Mouse (Mus musculus) midbrain, postnatal 0 days (tissue): ENCODE measurements around the gene Slc7a1. TPM values are rescaled to one million over a fixed set of nuclear protein-coding genes. Genes with fewer than 3 reads are reported as not detected.
A peak's percentile ranks its signal among the peaks of the same experiment; 100 is the strongest.

Source experiments
- ATAC-seq: fragments of 200-750 bp; cut with Nextera tagmentation; 2 replicates; pipeline ENCODE4 v1.8.0; 2017; ENCODE audit warnings: moderate number of reproducible peaks, mild to moderate bottlenecking, moderate TSS enrichment, moderate library complexity; ENCODE audit not compliant: low FRiP score
- DNase-seq: peaks from one replicate; pipeline ENCODE4 v3.0.0-alpha.2; 2015; ENCODE audit warnings: low spot score
- H3K27ac ChIP-seq: fragments of 300-500 bp; sonication (generic); 2 replicates; pipeline ENCODE4 v1.5.1; 2014; ENCODE audit warnings: low read depth, mild to moderate bottlenecking, low read length, mixed read lengths
- H3K27me3 ChIP-seq: fragments of 300-500 bp; sonication (generic); 2 replicates; pipeline ENCODE4 v1.6.1; 2014; ENCODE audit warnings: low read length, control low read depth, mixed read lengths; ENCODE audit not compliant: insufficient read depth
- H3K36me3 ChIP-seq: fragments of 300-500 bp; sonication (generic); 2 replicates; pipeline ENCODE4 v1.6.1; 2014; ENCODE audit warnings: low read length, control low read depth, mixed read lengths; ENCODE audit not compliant: insufficient read depth
- H3K4me1 ChIP-seq: fragments of 300-500 bp; sonication (generic); 2 replicates; pipeline ENCODE4 v1.6.1; 2014; ENCODE audit warnings: mild to moderate bottlenecking, control low read depth, antibody characterized with exemption, low read length, mixed read lengths; ENCODE audit not compliant: insufficient read depth
- H3K4me2 ChIP-seq: fragments of 300-500 bp; sonication (generic); 2 replicates; pipeline ENCODE4 v1.6.1; 2014; ENCODE audit warnings: low read depth, mild to moderate bottlenecking, low read length, mixed read lengths; ENCODE audit not compliant: poor library complexity, severe bottlenecking
- H3K4me3 ChIP-seq: fragments of 300-500 bp; sonication (generic); 2 replicates; pipeline ENCODE4 v1.5.1; 2014; ENCODE audit warnings: low read depth, mild to moderate bottlenecking, low read length, moderate library complexity
- H3K9ac ChIP-seq: fragments of 300-500 bp; sonication (generic); replicated peaks from 2 replicates; pipeline ENCODE4 v1.6.1; 2014; ENCODE audit warnings: mild to moderate bottlenecking, low read length, moderate library complexity, mixed read lengths; ENCODE audit not compliant: poor library complexity, severe bottlenecking
- H3K9me3 ChIP-seq: fragments of 300-500 bp; sonication (generic); 2 replicates; pipeline ENCODE4 v1.6.1; 2016; ENCODE audit warnings: low read length, control low read depth
- CTCF ChIP-seq: IDR thresholded peaks from 2 replicates; pipeline ENCODE4 v1.5.1; 2016; ENCODE audit warnings: antibody characterized with exemption, mild to moderate bottlenecking
- WGBS: fragments of 180-500 bp; shearing (Covaris S2); extraction: QIAGEN DNeasy Blood & Tissue Kit; methylation state at CpG from one replicate; pipeline ENCODE4 v1.1.7; 2014; 5-methylcytosine and 5-hydroxymethylcytosine counted together
- polyA plus RNA-seq: library from polyadenylated mRNA; unstranded; fragments of >200 nt; fragmentation: Nextera tagmentation; extraction: Ambion mirVana; gene quantifications from 2 replicates; pipeline ENCODE4 v1.2.1, GENCODE M21; 2015
- total RNA-seq: library from RNA; depleted of rRNA; stranded (reverse); fragments of >200 nt; gene quantifications from 2 replicates; pipeline ENCODE4 v1.2.3, GENCODE M21; 2014

The Slc7a1 gene
- total and polyA plus RNA-seq, 2 experiments from 2014 or later, result 33.8 to 49.8 TPM

GRCm38 (mm10) chr5:148371375-148371774 lies 28.3 kb downstream of the Slc7a1 start:
- Histone ChIP-seq H3K4me2 (no peak overlapping the region), H3K27me3 (no peaks in the 10 kb centered on the region), H3K4me1 (no peaks in the 10 kb centered on the region), H3K36me3 (no peaks in the 10 kb centered on the region), H3K9ac (no peak overlapping the region), H3K9me3 (no peaks in the 10 kb centered on the region), H3K27ac (no peak overlapping the region), H3K4me3 (no peak overlapping the region)
- ATAC-seq (no peak), DNase-seq (no peak)
- no peak for TF ChIP-seq CTCF
- 94% methylated on average over 9 of the region's 9 CpGs for WGBS

GRCm38 (mm10) chr5:148370624-148371023 lies 29.1 kb downstream of the Slc7a1 start:
- ATAC-seq (no peak), DNase-seq (no peak)
- Histone ChIP-seq H3K4me2 (no peak overlapping the region), H3K9me3 (no peaks in the 10 kb centered on the region), H3K36me3 (no peaks in the 10 kb centered on the region), H3K9ac (no peak overlapping the region), H3K27me3 (no peaks in the 10 kb centered on the region), H3K4me1 (no peaks in the 10 kb centered on the region), H3K27ac (no peak overlapping the region), H3K4me3 (no peak overlapping the region)
- peak; percentile 70 for TF ChIP-seq CTCF
- 94% methylated on average over 1 of the region's 1 CpGs for WGBS

DNA sequence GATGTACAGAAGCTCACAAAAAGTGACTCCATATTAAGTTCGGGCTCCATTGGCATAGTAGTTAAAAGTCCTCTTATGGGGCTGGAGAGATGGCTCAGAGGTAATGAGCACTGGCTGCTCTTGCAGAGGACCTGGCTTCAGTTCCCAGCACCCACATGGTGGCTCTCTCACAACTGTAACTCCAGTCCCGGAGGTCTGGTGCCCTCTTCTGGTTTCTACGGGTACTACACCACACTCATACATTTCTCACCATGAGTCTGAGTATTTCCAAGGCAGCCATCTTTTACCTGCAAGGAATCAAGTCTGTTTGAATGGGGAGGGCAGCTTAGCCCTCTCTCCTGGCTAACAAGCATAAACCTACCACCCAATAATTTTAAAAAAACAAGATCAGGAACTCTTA lies 30.5 kb downstream of the Slc7a1 start:
- no peak for ATAC-seq
- no peak for DNase-seq
- WGBS, result 95% methylated on average over 3 of the region's 3 CpGs
- H3K4me2 ChIP-seq, result no peak overlapping the region
- peak; percentile 34 for TF ChIP-seq CTCF
- no peaks in the 10 kb centered on the region for H3K36me3 ChIP-seq
- no peaks in the 10 kb centered on the region for H3K27me3 ChIP-seq
- H3K4me3 ChIP-seq, result no peak overlapping the region
- H3K4me1 ChIP-seq, result no peaks in the 10 kb centered on the region
- H3K9me3 ChIP-seq, result no peaks in the 10 kb centered on the region
- H3K27ac ChIP-seq, result no peak overlapping the region
- H3K9ac ChIP-seq, result no peak overlapping the region

- WGBS, result 94% methylated on average over 3 of the region's 3 CpGs
- no peak for TF ChIP-seq CTCF
- Histone ChIP-seq H3K4me1 (no peaks in the 10 kb centered on the region), H3K9ac (no peak overlapping the region), H3K27ac (no peak overlapping the region), H3K9me3 (no peaks in the 10 kb centered on the region), H3K4me3 (no peak overlapping the region), H3K36me3 (no peaks in the 10 kb centered on the region), H3K27me3 (no peaks in the 10 kb centered on the region), H3K4me2 (no peak overlapping the region)
- DNase-seq (no peak), ATAC-seq (no peak)
Measured at GRCm38 (mm10) chr5:148367816-148368215, 31.9 kb downstream of the Slc7a1 start.

GRCm38 (mm10) chr5:148366455-148366854 lies 33.2 kb downstream of the Slc7a1 start:
- Histone ChIP-seq H3K4me3 (no peak overlapping the region), H3K9me3 (no peaks in the 10 kb centered on the region), H3K4me1 (no peaks in the 10 kb centered on the region), H3K27ac (no peak overlapping the region), H3K27me3 (no peaks in the 10 kb centered on the region), H3K9ac (no peak overlapping the region), H3K36me3 (no peaks in the 10 kb centered on the region), H3K4me2 (no peak overlapping the region)
- no peak for TF ChIP-seq CTCF
- WGBS, result 92% methylated on average over 9 of the region's 9 CpGs
- DNase-seq, result no peak
- ATAC-seq, result no peak

DNA sequence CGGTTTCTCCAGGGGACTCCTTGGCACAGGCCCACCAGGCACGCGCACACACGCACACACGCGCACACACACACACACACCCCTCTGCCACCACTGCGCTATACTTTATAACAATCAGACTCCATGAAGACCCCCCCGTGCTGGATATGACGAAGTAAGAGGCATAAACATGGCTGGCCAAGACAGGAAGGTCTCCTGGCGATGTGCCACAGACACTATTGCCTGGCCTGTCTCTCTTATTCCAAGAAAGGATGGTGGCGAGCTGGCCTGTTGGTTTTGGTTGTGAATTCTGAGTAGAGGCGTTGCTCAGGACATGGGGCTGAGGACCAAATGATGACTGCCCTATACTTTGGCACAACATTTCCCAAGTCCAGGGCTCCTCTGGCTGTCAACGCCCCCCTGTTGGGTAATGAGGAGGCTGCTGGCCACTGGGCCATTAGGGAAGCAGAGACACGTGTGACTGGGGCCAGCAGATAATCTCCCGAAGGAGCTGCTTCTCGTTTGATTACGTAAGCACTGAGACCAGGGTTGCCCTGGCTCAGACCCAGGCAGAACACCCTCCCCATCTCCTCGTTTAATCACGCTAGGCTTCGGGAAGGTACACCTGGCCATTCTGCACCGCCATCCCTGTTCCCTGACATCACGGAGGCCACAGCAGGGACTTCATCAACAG lies 36.1 kb downstream of the Slc7a1 start:
- H3K4me1 ChIP-seq, result no peaks in the 10 kb centered on the region
- H3K9me3 ChIP-seq, result no peaks in the 10 kb centered on the region
- H3K4me3 ChIP-seq, result no peak overlapping the region
- ATAC-seq (no peak), DNase-seq (no peak)
- no peak overlapping the region for H3K9ac ChIP-seq
- no peak for TF ChIP-seq CTCF
- 86% methylated on average over 22 of the region's 22 CpGs for WGBS
- H3K36me3 ChIP-seq, result no peaks in the 10 kb centered on the region
- H3K4me2 ChIP-seq, result no peak overlapping the region
- no peaks in the 10 kb centered on the region for H3K27me3 ChIP-seq
- no peak overlapping the region for H3K27ac ChIP-seq
